Mouse (Mus musculus): ENCODE data around the gene Plac8. TPM values are rescaled to one million over a fixed set of nuclear protein-coding genes. Genes with fewer than 3 reads are reported as not detected.

Gene Plac8
- total and polyA plus RNA-seq, 2 experiments = 18.2 to 29.7 TPM

DNA sequence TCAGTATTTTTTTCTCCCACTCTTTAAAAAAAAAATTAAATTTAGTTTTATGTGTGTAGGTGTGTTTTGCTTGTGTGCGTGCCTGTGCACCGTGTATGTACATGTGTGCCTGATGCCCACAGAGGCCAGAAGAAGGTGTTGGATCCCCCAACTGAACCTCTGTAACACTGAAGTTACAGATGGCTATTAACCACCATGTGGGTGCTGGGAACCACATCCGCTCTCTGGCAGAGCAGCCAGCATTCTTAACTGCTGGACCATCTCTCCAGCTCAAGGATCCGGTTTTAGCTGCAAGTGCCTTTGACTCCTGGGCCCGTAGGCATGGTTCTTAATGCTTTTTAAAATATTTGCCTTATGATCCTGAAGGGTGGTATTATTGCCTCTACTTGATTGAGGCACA is 1.2 kb upstream of the Plac8 start:
- 97% methylated on average over 5 of the region's 5 CpGs for WGBS
- no peaks in the 10 kb centered on the region for H3K27me3 ChIP-seq (ENCODE audit: control insufficient read depth, insufficient read depth, low read length)
- no peak overlapping the region for H3K9ac ChIP-seq (ENCODE audit: low read depth, low read length)
- H3K27ac ChIP-seq (replicated peaks; ENCODE audit: insufficient read depth, low read depth, low read length) = no peak overlapping the region
- H3K36me3 ChIP-seq (ENCODE audit: control insufficient read depth, insufficient read depth, low read length) = no peaks in the 10 kb centered on the region
- H3K79me2 ChIP-seq (ENCODE audit: control insufficient read depth, insufficient read depth, low read length) = no peaks in the 10 kb centered on the region
- H3K4me3 ChIP-seq (ENCODE audit: insufficient read depth, low read depth, low read length) = no peak overlapping the region
- TF ChIP-seq POLR2A (IDR thresholded peaks at IDR 0.05; ENCODE audit: extremely low read depth, insufficient read depth, low read length) = no peak
- no peak for TF ChIP-seq CTCF (IDR thresholded peaks at IDR 0.05; ENCODE audit: low read depth, low read length)
- no peaks in the 10 kb centered on the region for H3K4me1 ChIP-seq (ENCODE audit: control insufficient read depth, insufficient read depth, low read length)
- DNase-seq (ENCODE audit: extremely low read depth, low read depth, low spot score) = no peak

DNA sequence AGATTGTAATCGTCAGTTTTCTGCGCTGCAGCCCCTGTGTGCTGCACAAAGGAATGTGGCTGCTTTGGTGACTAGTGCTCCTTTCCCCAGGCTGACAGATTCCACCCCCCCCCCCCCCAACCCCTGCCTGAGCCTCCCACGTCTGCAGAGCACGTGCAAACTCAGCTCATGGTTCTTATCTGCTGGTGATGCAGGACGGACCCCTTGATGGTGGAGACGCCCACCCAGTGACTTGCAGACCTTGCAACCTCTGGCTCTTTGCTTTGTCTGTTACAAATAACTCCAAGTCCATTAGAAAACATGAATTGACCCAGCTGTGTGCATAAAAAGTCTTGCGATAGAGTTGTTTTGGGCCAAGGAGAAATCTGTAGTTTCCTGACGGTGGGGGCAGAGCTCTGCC is 1.3 kb downstream of the Plac8 start:
- TF ChIP-seq CTCF (IDR thresholded peaks at IDR 0.05; ENCODE audit: low read depth, low read length) = no peak

DNA sequence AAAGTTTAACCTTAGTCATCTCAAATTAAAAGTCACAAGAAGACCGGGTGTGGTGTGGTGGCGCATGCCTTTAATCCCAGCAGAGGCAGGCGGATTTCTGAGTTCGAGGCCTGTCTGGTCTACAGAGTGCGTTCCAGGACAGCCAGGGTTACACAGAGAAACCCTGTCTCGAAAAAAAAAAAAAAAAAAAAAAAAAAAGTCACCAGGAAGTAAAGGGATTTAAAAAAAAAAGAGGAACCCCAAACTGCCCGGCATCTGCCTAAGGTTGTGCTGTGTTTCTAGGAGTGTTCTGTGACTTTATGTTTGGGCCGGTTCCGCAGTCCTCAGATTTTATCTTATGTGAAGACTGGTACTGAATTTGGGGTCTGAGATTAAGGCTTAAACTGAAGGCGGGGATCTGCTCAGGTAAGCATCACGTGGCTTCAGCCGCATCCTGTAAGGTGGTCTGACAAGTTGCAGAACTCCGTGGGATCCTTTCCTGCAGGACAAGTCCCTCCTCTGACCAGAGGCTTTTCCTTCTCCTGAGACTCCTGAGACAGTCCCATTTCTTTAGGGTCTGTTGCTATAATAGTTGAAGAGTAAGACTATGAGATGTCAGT is 1.9 kb downstream of the Plac8 start:
- H3K4me1 ChIP-seq (ENCODE audit: control insufficient read depth, insufficient read depth, low read length) = peaks cover 6% of the 10 kb centered on the region
- 76% methylated on average over 13 of the region's 13 CpGs for WGBS
- H3K9ac ChIP-seq (ENCODE audit: low read depth, low read length) = peak overlapping the region; percentile 53; the same call in 1 of the 2 replicates
- TF ChIP-seq CTCF (IDR thresholded peaks at IDR 0.05; ENCODE audit: low read depth, low read length) (no peak), POLR2A (IDR thresholded peaks at IDR 0.05; ENCODE audit: extremely low read depth, insufficient read depth, low read length) (no peak)
- peak overlapping the region; percentile 59 for H3K4me3 ChIP-seq (ENCODE audit: insufficient read depth, low read depth, low read length)
- H3K36me3 ChIP-seq (ENCODE audit: control insufficient read depth, insufficient read depth, low read length) = no peaks in the 10 kb centered on the region
- no peaks in the 10 kb centered on the region for H3K27me3 ChIP-seq (ENCODE audit: control insufficient read depth, insufficient read depth, low read length)
- peak overlapping the region; percentile 22 for H3K27ac ChIP-seq (replicated peaks; ENCODE audit: insufficient read depth, low read depth, low read length)
- DNase-seq (ENCODE audit: extremely low read depth, low read depth, low spot score) = no peak
- 0 out of 2 replicates have a peak, but pooled peaks cover 3% of the 10 kb centered on the region for H3K79me2 ChIP-seq (ENCODE audit: control insufficient read depth, insufficient read depth, low read length)

More for the DNA sequence above, 1.3 kb downstream of the Plac8 start:
- peak overlapping the region; percentile 49 for H3K4me3 ChIP-seq (ENCODE audit: insufficient read depth, low read depth, low read length)
- peak overlapping the region; percentile 27; the same call in 1 of the 2 replicates for H3K27ac ChIP-seq (replicated peaks; ENCODE audit: insufficient read depth, low read depth, low read length)
- 53% methylated on average over 8 of the region's 8 CpGs for WGBS
- H3K79me2 ChIP-seq (ENCODE audit: control insufficient read depth, insufficient read depth, low read length) = 0 out of 2 replicates have a peak, but pooled peaks cover 3% of the 10 kb centered on the region
- H3K9ac ChIP-seq (ENCODE audit: low read depth, low read length) = peak overlapping the region; percentile 48
- no peaks in the 10 kb centered on the region for H3K27me3 ChIP-seq (ENCODE audit: control insufficient read depth, insufficient read depth, low read length)
- no peak for DNase-seq (ENCODE audit: extremely low read depth, low read depth, low spot score)
- H3K4me1 ChIP-seq (ENCODE audit: control insufficient read depth, insufficient read depth, low read length) = peaks cover 6% of the 10 kb centered on the region
- H3K36me3 ChIP-seq (ENCODE audit: control insufficient read depth, insufficient read depth, low read length) = no peaks in the 10 kb centered on the region

DNA sequence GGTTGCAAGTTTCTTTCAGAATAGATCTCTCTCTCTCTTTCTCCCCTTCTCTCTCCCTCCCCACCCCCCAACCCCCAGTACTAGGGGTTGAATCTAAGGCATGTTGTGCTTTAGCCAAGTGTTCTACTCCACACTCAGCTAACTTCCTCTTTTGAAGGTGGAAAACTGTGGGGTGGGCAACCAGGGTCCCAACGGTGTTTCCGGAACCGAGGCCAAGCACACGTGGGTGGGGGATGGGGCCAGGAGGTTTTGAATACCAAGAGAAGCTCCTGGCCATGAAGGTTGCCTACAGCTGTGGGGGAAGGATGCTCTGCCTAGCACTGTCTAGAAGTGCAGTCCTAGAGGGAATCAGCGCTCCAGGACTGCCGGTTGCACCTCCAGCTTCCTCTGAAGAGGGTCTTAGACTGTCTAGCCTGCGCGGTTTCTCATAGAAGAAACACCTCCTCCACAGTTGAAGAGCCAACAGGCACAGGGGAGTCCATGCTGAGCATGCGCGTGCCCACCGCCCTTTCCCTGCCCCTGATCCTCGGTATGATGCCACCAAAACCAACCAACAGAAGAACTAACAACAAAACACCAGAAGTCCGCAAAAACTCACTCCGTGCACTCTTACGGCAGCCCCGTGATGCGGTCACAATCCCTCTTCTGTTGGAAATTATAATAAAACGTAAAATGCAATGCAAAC is 2.7 kb downstream of the Plac8 start:
- 0 out of 2 replicates have a peak, but pooled peaks cover 3% of the 10 kb centered on the region for H3K79me2 ChIP-seq (ENCODE audit: control insufficient read depth, insufficient read depth, low read length)
- peak overlapping the region; percentile 66 for H3K9ac ChIP-seq (ENCODE audit: low read depth, low read length)
- H3K4me1 ChIP-seq (ENCODE audit: control insufficient read depth, insufficient read depth, low read length) = peaks cover 7% of the 10 kb centered on the region
- 75% methylated on average over 18 of the region's 18 CpGs for WGBS
- H3K27me3 ChIP-seq (ENCODE audit: control insufficient read depth, insufficient read depth, low read length) = no peaks in the 10 kb centered on the region
- H3K4me3 ChIP-seq (ENCODE audit: insufficient read depth, low read depth, low read length) = peak overlapping the region; percentile 59
- H3K27ac ChIP-seq (replicated peaks; ENCODE audit: insufficient read depth, low read depth, low read length) = peak overlapping the region; percentile 65
- no peak for DNase-seq (ENCODE audit: extremely low read depth, low read depth, low spot score)
- H3K36me3 ChIP-seq (ENCODE audit: control insufficient read depth, insufficient read depth, low read length) = no peaks in the 10 kb centered on the region
- TF ChIP-seq POLR2A (IDR thresholded peaks at IDR 0.05; ENCODE audit: extremely low read depth, insufficient read depth, low read length) = no peak
- TF ChIP-seq CTCF (IDR thresholded peaks at IDR 0.05; ENCODE audit: low read depth, low read length) = no peak

DNA sequence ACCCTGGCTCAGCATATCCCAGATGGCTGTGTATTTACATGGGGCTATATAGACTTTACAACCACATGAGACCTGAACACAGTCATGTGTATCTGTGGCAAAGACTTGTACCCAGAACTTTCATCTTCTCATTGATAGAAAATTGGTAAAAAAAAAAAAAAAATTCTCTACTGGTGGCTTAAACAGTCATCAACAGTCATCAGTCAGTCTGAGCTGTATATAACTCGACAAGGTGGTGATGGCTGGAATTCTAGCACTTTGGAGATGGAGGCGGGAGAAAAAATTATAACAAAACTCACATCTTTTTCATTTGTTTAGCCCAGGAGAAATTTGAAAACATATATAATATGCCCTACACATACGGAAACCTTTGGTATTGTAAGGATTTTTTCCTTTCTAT is 3.2 kb downstream of the Plac8 start:
- Histone ChIP-seq H3K27ac (replicated peaks; ENCODE audit: insufficient read depth, low read depth, low read length) (no peak overlapping the region), H3K27me3 (ENCODE audit: control insufficient read depth, insufficient read depth, low read length) (no peaks in the 10 kb centered on the region), H3K4me1 (ENCODE audit: control insufficient read depth, insufficient read depth, low read length) (peaks cover 7% of the 10 kb centered on the region), H3K9ac (ENCODE audit: low read depth, low read length) (no peak overlapping the region), H3K36me3 (ENCODE audit: control insufficient read depth, insufficient read depth, low read length) (no peaks in the 10 kb centered on the region), H3K79me2 (ENCODE audit: control insufficient read depth, insufficient read depth, low read length) (0 out of 2 replicates have a peak, but pooled peaks cover 3% of the 10 kb centered on the region), H3K4me3 (ENCODE audit: insufficient read depth, low read depth, low read length) (no peak overlapping the region)
- 92% methylated on average over 3 of the region's 3 CpGs for WGBS
- TF ChIP-seq POLR2A (IDR thresholded peaks at IDR 0.05; ENCODE audit: extremely low read depth, insufficient read depth, low read length) (no peak), CTCF (IDR thresholded peaks at IDR 0.05; ENCODE audit: low read depth, low read length) (no peak)
- DNase-seq (ENCODE audit: extremely low read depth, low read depth, low spot score) = no peak

DNA sequence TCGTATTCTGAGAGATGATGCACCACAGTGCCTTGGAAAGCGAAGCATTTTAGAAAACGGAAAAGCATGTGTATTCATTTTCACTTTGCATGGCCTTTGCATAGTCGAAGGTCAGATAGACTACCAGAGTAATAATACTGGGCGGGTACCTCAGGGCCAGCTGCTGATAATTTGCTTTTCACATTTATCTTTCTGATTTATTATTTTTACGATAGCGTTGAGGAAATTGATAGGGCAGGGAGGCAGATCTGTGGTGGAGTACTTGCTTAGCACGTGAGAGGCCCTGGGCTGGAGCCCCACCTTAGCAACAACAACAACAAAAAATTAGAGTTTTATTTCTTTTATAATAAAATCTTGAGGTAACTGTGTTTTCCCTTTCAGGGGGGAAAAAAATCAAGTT is 3.9 kb downstream of the Plac8 start:
- 67% methylated on average over 8 of the region's 8 CpGs for WGBS
- Histone ChIP-seq H3K9ac (ENCODE audit: low read depth, low read length) (no peak overlapping the region), H3K27me3 (ENCODE audit: control insufficient read depth, insufficient read depth, low read length) (no peaks in the 10 kb centered on the region), H3K79me2 (ENCODE audit: control insufficient read depth, insufficient read depth, low read length) (0 out of 2 replicates have a peak, but pooled peaks cover 3% of the 10 kb centered on the region), H3K4me3 (ENCODE audit: insufficient read depth, low read depth, low read length) (no peak overlapping the region), H3K27ac (replicated peaks; ENCODE audit: insufficient read depth, low read depth, low read length) (no peak overlapping the region), H3K4me1 (ENCODE audit: control insufficient read depth, insufficient read depth, low read length) (peaks cover 7% of the 10 kb centered on the region), H3K36me3 (ENCODE audit: control insufficient read depth, insufficient read depth, low read length) (no peaks in the 10 kb centered on the region)
- TF ChIP-seq CTCF (IDR thresholded peaks at IDR 0.05; ENCODE audit: low read depth, low read length) (no peak), POLR2A (IDR thresholded peaks at IDR 0.05; ENCODE audit: extremely low read depth, insufficient read depth, low read length) (no peak)
- DNase-seq (ENCODE audit: extremely low read depth, low read depth, low spot score) = no peak
